Mouse (Mus musculus) spleen, adult 18-20 months (tissue): Measurements from ENCODE around the gene Irx4.

Experiments used
- DNase-seq, 2 experiments: peaks; one replicate each; pipeline ENCODE4 v3.0.0; 2022; ENCODE audit warnings: mixed read lengths in 2 of 2

Gene Irx4

GRCm38 (mm10) chr13:73260354-73261035 is at the start of gene Irx4:
Irx4 (plus strand) TSS chr13:73260479.
- no peak for DNase-seq

- no peak for DNase-seq
Measured at GRCm38 (mm10) chr13:73214301-73214700, 46.0 kb upstream of the Irx4 start.

DNA sequence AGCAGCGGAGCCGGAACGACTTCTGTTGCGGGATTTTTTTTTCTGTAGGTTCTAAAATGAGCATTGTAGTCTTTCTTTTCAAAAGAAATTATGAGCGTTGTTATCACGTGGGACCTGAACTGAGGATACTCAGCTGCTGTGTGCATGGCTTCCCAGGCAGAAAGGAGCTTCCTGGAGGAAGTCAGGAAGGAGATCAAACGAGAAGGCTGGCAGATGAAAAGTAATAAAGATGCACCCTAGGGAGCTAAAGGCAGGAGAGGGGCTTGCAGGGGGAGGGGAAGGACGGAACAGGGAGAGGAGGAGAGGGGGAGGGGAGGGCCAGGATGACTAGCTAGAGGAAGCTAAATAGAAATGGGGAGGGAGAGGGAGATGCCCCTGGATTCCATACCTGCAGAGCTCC is 23.8 kb upstream of the Irx4 start:
- DNase-seq, result no peak

GRCm38 (mm10) chr13:73239191-73239746 is 21.0 kb upstream of the Irx4 start:
- DNase-seq, result no peak

GRCm38 (mm10) chr13:73242556-73242955 is 17.7 kb upstream of the Irx4 start:
- DNase-seq, result no peak

DNA sequence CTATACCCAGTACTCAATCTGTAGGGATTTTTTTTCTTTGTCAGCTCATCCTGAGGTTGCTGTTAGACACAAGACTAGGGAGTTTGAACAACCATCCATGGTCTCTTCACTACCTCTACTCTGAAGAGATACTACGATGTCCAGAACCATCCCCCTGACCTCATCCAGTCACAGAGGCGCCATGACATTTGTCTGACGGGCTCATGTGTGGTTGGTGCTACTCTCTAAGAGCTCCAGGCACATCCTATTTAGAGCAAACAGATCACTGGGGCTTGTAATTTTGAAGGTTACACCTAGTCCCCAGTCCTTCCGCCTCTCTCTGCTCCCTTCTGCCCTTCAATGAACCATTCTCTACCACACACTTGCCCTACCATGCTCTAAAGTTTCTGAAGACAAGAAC is 13.3 kb upstream of the Irx4 start:
- no peak for DNase-seq

- no peak for DNase-seq
Measured at GRCm38 (mm10) chr13:73251222-73251621, 9.1 kb upstream of the Irx4 start.

DNA sequence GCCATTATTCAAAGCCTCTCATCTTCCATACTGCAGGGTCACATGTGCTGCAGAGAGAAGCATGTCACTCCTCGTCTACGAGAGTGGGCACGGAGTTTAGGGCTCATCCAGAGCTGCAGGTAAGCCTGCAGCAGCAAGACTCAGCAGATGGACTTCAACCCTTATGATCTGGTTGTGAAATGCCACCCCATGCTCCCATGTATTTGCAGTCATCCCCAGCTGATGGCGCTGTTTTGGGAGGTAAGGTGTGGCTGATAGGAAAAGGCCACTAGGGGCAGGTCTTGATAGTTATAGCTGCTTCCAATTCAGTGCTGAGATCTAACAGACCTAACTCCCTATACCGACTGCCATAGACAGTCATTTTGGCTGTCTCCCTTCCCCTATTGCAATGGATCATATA is 8.3 kb upstream of the Irx4 start:
- DNase-seq, result no peak

DNA sequence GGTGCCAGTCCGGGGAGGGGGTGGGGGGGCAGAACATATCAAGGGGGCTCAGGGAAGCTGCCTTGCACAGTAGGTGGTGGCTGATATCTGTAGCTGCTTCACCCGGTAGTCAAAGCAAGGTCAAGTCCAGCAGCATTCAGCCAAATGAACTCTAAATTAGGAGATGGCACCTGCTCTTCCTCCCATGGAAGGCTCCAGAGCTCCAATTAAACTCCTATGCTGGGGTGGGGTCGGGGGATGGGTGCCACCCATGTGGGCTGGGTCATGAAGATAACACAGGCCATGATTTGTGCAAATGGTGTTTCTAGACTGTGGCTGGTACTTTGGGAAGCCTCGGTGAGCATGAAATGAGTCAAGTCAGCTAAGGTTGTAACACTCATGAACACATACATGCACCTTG is 1.9 kb upstream of the Irx4 start:
- DNase-seq, result no peak

DNA sequence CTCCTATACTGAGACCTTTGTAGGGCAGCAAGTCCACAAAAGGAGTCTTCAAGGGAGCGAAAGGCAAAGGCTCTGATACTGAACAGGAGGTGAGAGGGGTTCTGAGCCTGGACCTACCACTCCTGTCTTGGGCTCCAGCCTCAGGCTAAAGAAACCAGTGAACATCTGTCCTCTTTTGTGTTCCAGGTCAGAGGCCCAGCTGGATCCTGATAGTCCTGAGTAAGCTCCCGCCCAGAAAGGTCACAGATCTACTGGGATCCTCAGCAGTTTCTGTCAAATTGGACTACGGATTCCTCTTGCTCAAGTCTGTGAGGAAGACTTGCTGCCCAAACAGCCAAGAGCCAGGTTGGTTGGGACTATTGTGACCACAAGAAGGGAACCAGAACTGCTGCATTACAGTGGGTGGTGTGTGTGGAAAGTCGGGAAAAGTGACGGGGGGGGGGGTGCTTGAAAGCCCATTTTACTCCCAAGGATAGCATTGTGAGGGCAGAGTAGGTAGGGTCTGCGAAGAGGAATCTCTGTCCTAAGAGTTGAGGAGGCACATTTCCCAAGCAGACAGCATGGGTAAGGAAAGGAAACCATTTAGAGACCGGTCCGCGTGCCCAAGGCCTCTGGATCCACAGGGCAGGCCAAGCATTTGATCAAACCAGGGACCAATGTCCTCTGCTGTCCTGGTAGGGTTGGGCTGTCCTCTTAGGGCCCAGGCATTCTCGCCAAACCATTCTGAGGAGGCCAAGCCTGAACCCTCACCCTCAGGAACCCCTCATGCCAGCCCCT is 514 bp upstream of the Irx4 start:
- no peak for DNase-seq

DNA sequence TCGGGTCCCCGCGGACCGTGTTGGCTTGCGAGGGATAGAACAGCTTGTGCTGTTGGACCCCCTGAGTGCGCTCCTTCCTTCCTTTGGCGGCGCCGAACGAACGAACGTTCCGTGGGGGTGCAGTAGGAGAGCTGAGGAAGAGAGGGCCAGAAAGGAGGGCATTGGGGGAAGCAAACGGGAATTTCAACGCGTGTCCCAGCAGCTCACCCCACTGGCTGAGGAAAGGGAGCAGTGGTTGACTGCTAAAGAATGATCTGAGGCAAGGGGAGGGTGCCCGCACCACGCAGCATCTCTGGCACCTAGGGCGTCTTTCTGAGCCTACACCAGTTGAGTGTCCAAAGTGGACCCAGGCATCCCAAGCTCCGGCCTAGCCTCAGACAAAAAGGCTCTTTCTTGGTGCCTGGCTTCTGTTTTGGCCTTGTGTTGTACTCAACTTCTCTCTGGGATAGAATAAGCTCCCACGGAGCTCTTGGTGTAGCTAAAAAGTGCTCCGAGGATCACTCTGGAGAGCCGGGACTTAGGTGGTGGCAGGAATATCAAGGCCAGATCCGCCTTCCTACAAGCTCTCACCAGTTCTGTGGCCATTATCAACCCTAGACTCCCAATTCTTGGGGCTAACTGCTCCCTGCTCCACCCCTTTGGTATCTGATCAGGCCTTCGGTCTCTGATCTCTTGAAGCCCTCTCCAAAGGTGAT is 904 bp downstream of the Irx4 start:
- no peak for DNase-seq

DNA sequence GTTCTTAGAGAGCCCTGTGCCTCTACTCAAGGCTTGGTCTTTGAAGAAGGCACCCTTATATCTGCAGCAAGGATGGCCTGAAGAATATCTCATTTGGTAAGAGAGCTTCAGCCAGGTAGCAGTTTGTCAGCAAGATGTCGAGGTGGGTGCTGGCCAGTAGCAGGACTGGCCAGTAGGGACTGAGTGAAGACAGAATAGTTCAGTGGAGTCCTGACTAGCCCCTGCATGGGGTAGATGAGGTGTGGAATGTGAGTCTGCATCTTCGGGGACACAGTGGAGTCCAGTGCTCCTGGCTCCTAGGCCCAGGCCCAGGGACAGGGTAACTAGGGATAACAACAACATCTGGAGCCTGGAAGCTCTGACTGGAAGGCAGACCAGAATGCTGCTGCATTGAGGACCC is 1.6 kb downstream of the Irx4 start:
- no peak for DNase-seq

- DNase-seq, result no peak
Measured at GRCm38 (mm10) chr13:73262336-73263127, 2.3 kb downstream of the Irx4 start.

- DNase-seq, result no peak
Measured at GRCm38 (mm10) chr13:73263128-73263971, 3.1 kb downstream of the Irx4 start.

- DNase-seq, result no peak
Measured at GRCm38 (mm10) chr13:73264166-73264735, 4.0 kb downstream of the Irx4 start.

- no peak for DNase-seq
Measured at GRCm38 (mm10) chr13:73264831-73265230, 4.6 kb downstream of the Irx4 start.

DNA sequence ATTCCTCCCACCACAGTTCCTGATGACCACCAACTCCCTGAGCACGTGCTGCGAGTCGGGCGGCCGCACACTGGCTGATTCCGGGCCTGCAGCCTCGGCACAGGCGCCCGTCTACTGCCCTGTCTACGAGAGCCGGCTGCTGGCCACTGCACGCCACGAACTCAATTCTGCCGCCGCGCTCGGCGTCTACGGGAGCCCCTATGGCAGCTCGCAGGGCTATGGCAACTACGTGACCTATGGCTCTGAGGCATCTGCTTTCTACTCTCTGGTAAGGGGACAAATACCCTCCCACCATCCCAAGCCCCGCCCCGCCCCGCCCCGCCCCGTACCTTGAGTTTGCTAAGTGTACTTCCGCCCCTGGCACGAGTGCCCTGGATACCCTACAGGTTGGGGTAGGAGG is 5.2 kb downstream of the Irx4 start:
- DNase-seq, result no peak

GRCm38 (mm10) chr13:73267551-73267950 is 7.3 kb downstream of the Irx4 start:
- no peak for DNase-seq

- no peak for DNase-seq
Measured at GRCm38 (mm10) chr13:73268702-73269101, 8.4 kb downstream of the Irx4 start.

- no peak for DNase-seq
Measured at GRCm38 (mm10) chr13:73269251-73269650, 9.0 kb downstream of the Irx4 start.

- DNase-seq, result no peak
Measured at GRCm38 (mm10) chr13:73269891-73270290, 9.6 kb downstream of the Irx4 start.
